Mouse (Mus musculus) MEL (cell line): ENCODE results near the gene Cstf1.

Experiments used
- CTCF ChIP-seq, 3 experiments: IDR thresholded peaks in 2 of 3; conservative IDR thresholded peaks in 1 of 3; 2 replicates each; pipeline ENCODE4 v1.5.1; 2011 to 2012; ENCODE audit warnings: low read length in 3 of 3, low read depth in 2 of 3, mild to moderate bottlenecking in 2 of 3, improper control_type of control experiment in 1 of 3, inconsistent platforms in 1 of 3, mixed read lengths in 1 of 3, moderate library complexity in 1 of 3; ENCODE audit not compliant: control insufficient read depth in 1 of 3, insufficient read depth in 1 of 3, poor library complexity in 1 of 3, severe bottlenecking in 1 of 3
- EP300 ChIP-seq, 2 experiments: IDR thresholded peaks; 2 replicates each; pipeline ENCODE4 v1.6.1; 2011; ENCODE audit warnings: improper control_type of control experiment in 2 of 2, low read length in 2 of 2, low read depth in 1 of 2, mild to moderate bottlenecking in 1 of 2
- GABPA ChIP-seq: IDR thresholded peaks from 2 replicates; pipeline ENCODE4 v1.6.1; 2012; ENCODE audit warnings: low read depth, mild to moderate bottlenecking, inconsistent platforms, low read length, improper control_type of control experiment, moderate library complexity
- GATA1 ChIP-seq: IDR thresholded peaks from 2 replicates; pipeline ENCODE4 v1.6.1; 2011; ENCODE audit warnings: low read depth, low read length, improper control_type of control experiment
- HCFC1 ChIP-seq: IDR thresholded peaks from 2 replicates; pipeline ENCODE4 v1.6.1; 2012; ENCODE audit warnings: low read depth, mild to moderate bottlenecking, inconsistent platforms, low read length, improper control_type of control experiment, moderate library complexity
- JUND ChIP-seq: IDR thresholded peaks from 2 replicates; pipeline ENCODE4 v1.6.1; 2011; ENCODE audit warnings: low read depth, mild to moderate bottlenecking, improper control_type of control experiment, low read length
- MAFK ChIP-seq: IDR thresholded peaks from 2 replicates; pipeline ENCODE4 v1.6.1; 2011; ENCODE audit warnings: low read depth, mild to moderate bottlenecking, low read length, improper control_type of control experiment, borderline replicate concordance
- POLR2A ChIP-seq, 2 experiments: IDR thresholded peaks; 2 replicates each; pipeline ENCODE4 v1.6.1; 2011 to 2012; ENCODE audit warnings: low read length in 2 of 2, mild to moderate bottlenecking in 2 of 2, control low read depth in 1 of 2, improper control_type of control experiment in 1 of 2, low read depth in 1 of 2, moderate library complexity in 1 of 2; ENCODE audit not compliant: control insufficient read depth in 1 of 2, insufficient read depth in 1 of 2, poor library complexity in 1 of 2
- RCOR1 ChIP-seq: IDR thresholded peaks from 2 replicates; pipeline ENCODE4 v1.6.1; 2012; ENCODE audit warnings: low read depth, mild to moderate bottlenecking, inconsistent platforms, low read length, improper control_type of control experiment
- SIN3A ChIP-seq: IDR thresholded peaks from 2 replicates; pipeline ENCODE4 v1.6.1; 2012; ENCODE audit warnings: low read length, improper control_type of control experiment, inconsistent platforms
- UBTF ChIP-seq: IDR thresholded peaks from 2 replicates; pipeline ENCODE4 v1.6.1; 2012; ENCODE audit warnings: low read depth, mild to moderate bottlenecking, inconsistent platforms, low read length, improper control_type of control experiment, moderate library complexity, borderline replicate concordance; ENCODE audit not compliant: insufficient read depth
- ZNF384 ChIP-seq: IDR thresholded peaks from 2 replicates; pipeline ENCODE4 v1.6.1; 2012; ENCODE audit warnings: low read depth, mild to moderate bottlenecking, inconsistent platforms, low read length, improper control_type of control experiment

DNA sequence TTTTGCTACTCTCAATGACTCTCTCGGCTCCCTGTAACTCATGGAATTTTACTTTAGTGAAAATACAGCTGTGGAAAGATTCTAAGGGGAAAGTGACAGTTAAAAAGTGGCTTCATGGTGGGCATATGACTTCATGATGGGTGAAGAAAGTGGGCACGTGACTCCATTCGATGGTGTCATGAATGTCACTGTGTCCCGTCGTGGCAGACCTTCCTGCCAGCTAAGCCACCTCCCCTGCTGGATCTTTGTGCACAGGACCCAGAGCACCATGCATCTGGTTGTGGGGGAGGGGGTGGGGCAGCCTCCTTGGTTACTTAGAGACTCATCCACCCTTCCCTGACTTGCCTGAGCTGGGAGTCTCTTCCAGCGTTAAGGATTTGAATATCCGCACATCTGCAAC lies 33.8 kb downstream of the Cstf1 start:
- TF ChIP-seq CTCF (IDR thresholded peaks at IDR 0.05 in 2 of 3, conservative IDR thresholded peaks at IDR 0.05 in 1 of 3; ENCODE audit: control insufficient read depth in 1 of 3, insufficient read depth in 1 of 3, low read depth in 2 of 3, low read length in 3 of 3, poor library complexity in 1 of 3, severe bottlenecking in 1 of 3) (no peak), JUND (no peak), UBTF (no peak), EP300 (IDR thresholded peaks at IDR 0.05; ENCODE audit: low read depth in 1 of 2, low read length in 2 of 2) (no peak), GATA1 (no peak), POLR2A (IDR thresholded peaks at IDR 0.05; ENCODE audit: control insufficient read depth in 1 of 2, insufficient read depth in 1 of 2, low read depth in 1 of 2, low read length in 2 of 2, poor library complexity in 1 of 2) (no peak), ZNF384 (no peak), SIN3A (no peak), RCOR1 (no peak), GABPA (no peak), MAFK (no peak), HCFC1 (no peak)
